Comparison of ENCODE assay signal across 16 mouse cellular contexts in the genomic region with DNA sequence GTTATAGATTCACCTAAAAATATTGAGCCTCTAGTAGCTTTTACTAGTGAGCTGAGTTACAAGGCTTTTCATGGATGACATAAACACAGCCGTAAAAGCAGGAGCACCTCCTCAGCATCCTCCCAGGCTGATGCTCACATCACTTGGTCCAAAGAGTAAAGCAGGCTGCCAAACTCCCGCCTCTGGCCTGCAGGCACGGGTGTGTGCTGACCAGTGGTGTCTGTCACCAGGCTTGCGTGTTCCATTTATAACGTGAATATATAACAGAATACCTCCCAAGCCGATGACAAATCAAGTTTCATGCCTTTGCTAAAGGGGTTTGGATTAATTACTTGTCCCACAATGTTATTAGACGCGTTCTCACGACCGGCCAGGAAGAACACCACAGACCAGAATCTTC.
"Had no signal": no experiment of that assay in that cellular context is flagged by ENCODE, and none has a peak within 500 bp of the region (broad histone marks: within the 10 kb centered on the region; RNA-seq: fewer than 3 reads in every experiment).

No protein-coding gene starts in this region.

- DNase-seq: retina, postnatal 1 day; right cerebral cortex, adult 18-20 months; right cerebral cortex, postnatal 14 days; right cerebral cortex, postnatal 25 days; right cerebral cortex, postnatal 4 days; spleen, adult 18-20 months; thymus, adult 18-20 months; thymus, adult 2 months; thymus, postnatal 14 days; thymus, postnatal 25 days; thymus, postnatal 36 days; thymus, postnatal 4 days had no signal

- H3K9me3 ChIP-seq: neural tube, embryonic 13.5 days; neural tube, embryonic 15.5 days; stomach, embryonic 15.5 days had no signal

- H3K27ac ChIP-seq: neural tube, embryonic 13.5 days; neural tube, embryonic 15.5 days; stomach, embryonic 15.5 days; stomach, postnatal 0 days had no signal

- H3K27me3 ChIP-seq: neural tube, embryonic 13.5 days; neural tube, embryonic 15.5 days; stomach, embryonic 15.5 days had no signal

- H3K4me2 ChIP-seq: neural tube, embryonic 13.5 days; neural tube, embryonic 15.5 days; stomach, embryonic 15.5 days had no signal

- H3K4me3 ChIP-seq: neural tube, embryonic 13.5 days; neural tube, embryonic 15.5 days; stomach, embryonic 15.5 days had no signal

- H3K4me1 ChIP-seq: neural tube, embryonic 13.5 days; neural tube, embryonic 15.5 days; stomach, embryonic 15.5 days had no signal

- H3K9ac ChIP-seq: neural tube, embryonic 13.5 days; neural tube, embryonic 15.5 days; stomach, embryonic 15.5 days had no signal
